Mouse (Mus musculus) heart, embryonic 16.5 days (tissue): ENCODE data around the gene Olfr10. TPM values are rescaled to one million over a fixed set of nuclear protein-coding genes. Genes with fewer than 3 reads are reported as not detected.

ENCODE experiments used
- ATAC-seq: fragments of 200-750 bp; cut with Nextera tagmentation; replicated peaks from 2 replicates; pipeline ENCODE4 v1.8.0; 2017; ENCODE audit warnings: moderate number of reproducible peaks; ENCODE audit not compliant: insufficient read depth, low FRiP score; ENCODE audit errors: extremely low read depth
- H3K27ac ChIP-seq: fragments of 300-500 bp; sonication (generic); 2 replicates; pipeline ENCODE4 v1.5.1; 2014; ENCODE audit warnings: mild to moderate bottlenecking, low read length, control low read depth, moderate library complexity
- H3K27me3 ChIP-seq: fragments of 300-500 bp; sonication (generic); 2 replicates; pipeline ENCODE4 v1.6.1; 2014; ENCODE audit warnings: low read length, mixed read lengths; ENCODE audit not compliant: control insufficient read depth, insufficient read depth
- H3K36me3 ChIP-seq: fragments of 300-500 bp; sonication (generic); 2 replicates; pipeline ENCODE4 v1.6.1; 2014; ENCODE audit not compliant: control insufficient read depth, insufficient read depth
- H3K4me1 ChIP-seq: fragments of 300-500 bp; sonication (generic); 2 replicates; pipeline ENCODE4 v1.6.1; 2014; ENCODE audit warnings: low read length, mixed read lengths; ENCODE audit not compliant: control insufficient read depth, insufficient read depth
- H3K4me2 ChIP-seq: fragments of 300-500 bp; sonication (generic); 2 replicates; pipeline ENCODE4 v1.6.1; 2014; ENCODE audit warnings: low read depth, mild to moderate bottlenecking, control low read depth, low read length
- H3K4me3 ChIP-seq: fragments of 300-500 bp; sonication (generic); 2 replicates; pipeline ENCODE4 v1.5.1; 2014; ENCODE audit warnings: mild to moderate bottlenecking, control low read depth, low read length
- H3K9ac ChIP-seq: fragments of 300-500 bp; sonication (generic); 2 replicates; pipeline ENCODE4 v1.6.1; 2014; ENCODE audit warnings: low read length, control low read depth
- H3K9me3 ChIP-seq: fragments of 300-500 bp; sonication (generic); replicated peaks from 2 replicates; pipeline ENCODE4 v1.6.1; 2016; ENCODE audit warnings: low read length; ENCODE audit not compliant: control insufficient read depth
- WGBS: fragments of 180-500 bp; shearing (Covaris S2); extraction: QIAGEN DNeasy Blood & Tissue Kit; methylation state at CpG from one replicate; pipeline ENCODE4 v1.1.7; 2014; 5-methylcytosine and 5-hydroxymethylcytosine counted together
- polyA plus RNA-seq: library from polyadenylated mRNA; unstranded; fragments of >200 nt; fragmentation: Nextera tagmentation; extraction: Ambion mirVana; gene quantifications from 2 replicates; pipeline ENCODE4 v1.2.1, GENCODE M21; 2015

Gene Olfr10
- not detected in 2 replicates for polyA plus RNA-seq

- Histone ChIP-seq H3K4me3 (no peak within 1 kb of the TSS), H3K9ac (no peak within 1 kb of the TSS), H3K9me3 (no peaks in the 10 kb centered on the region), H3K36me3 (no peaks in the 10 kb centered on the region), H3K4me2 (no peak within 1 kb of the TSS), H3K27ac (no peak within 1 kb of the TSS), H3K27me3 (no peaks in the 10 kb centered on the region), H3K4me1 (no peaks in the 10 kb centered on the region)
- no peak for ATAC-seq
These were observed at the start of gene Olfr10 for GRCm38 (mm10) chr11:49304441-49304840. Olfr10 (plus strand) TSS chr11:49304741.

GRCm38 (mm10) chr11:49259296-49259695 lies 45.2 kb upstream of the Olfr10 start:
- no peak overlapping the region for H3K4me3 ChIP-seq
- ATAC-seq, result no peak
- H3K9me3 ChIP-seq, result no peaks in the 10 kb centered on the region
- H3K27me3 ChIP-seq, result no peaks in the 10 kb centered on the region
- no peak overlapping the region for H3K27ac ChIP-seq
- peaks cover 10% of the 10 kb centered on the region for H3K4me1 ChIP-seq
- no peak overlapping the region for H3K9ac ChIP-seq
- peaks cover 31% of the 10 kb centered on the region for H3K36me3 ChIP-seq
- 86% methylated on average over 2 of the region's 2 CpGs for WGBS
- no peak overlapping the region for H3K4me2 ChIP-seq

- H3K36me3 ChIP-seq, result peaks cover 30% of the 10 kb centered on the region
- no peak overlapping the region for H3K9ac ChIP-seq
- H3K9me3 ChIP-seq, result no peaks in the 10 kb centered on the region
- H3K27me3 ChIP-seq, result no peaks in the 10 kb centered on the region
- H3K4me3 ChIP-seq, result no peak overlapping the region
- ATAC-seq, result no peak
- 50% methylated on average over 1 of the region's 1 CpGs for WGBS
- H3K27ac ChIP-seq, result no peak overlapping the region
- peaks cover 10% of the 10 kb centered on the region for H3K4me1 ChIP-seq
- no peak overlapping the region for H3K4me2 ChIP-seq
These were observed 44.7 kb upstream of the Olfr10 start for GRCm38 (mm10) chr11:49259829-49260228.

- H3K27me3 ChIP-seq, result no peaks in the 10 kb centered on the region
- peak overlapping the region; percentile 46 for H3K27ac ChIP-seq
- peaks cover 28% of the 10 kb centered on the region for H3K36me3 ChIP-seq
- H3K4me1 ChIP-seq, result peaks cover 10% of the 10 kb centered on the region
- 70% methylated on average over 21 of the region's 21 CpGs for WGBS
- H3K9me3 ChIP-seq, result no peaks in the 10 kb centered on the region
- H3K4me2 ChIP-seq, result no peak overlapping the region
- ATAC-seq, result peak; percentile 29; the same call in 1 of the 2 replicates
- H3K4me3 ChIP-seq, result no peak overlapping the region
- no peak overlapping the region for H3K9ac ChIP-seq
These were observed 43.8 kb upstream of the Olfr10 start for GRCm38 (mm10) chr11:49260598-49261312.

- Histone ChIP-seq H3K9ac (no peak overlapping the region), H3K27ac (no peak overlapping the region), H3K27me3 (no peaks in the 10 kb centered on the region), H3K4me1 (peaks cover 13% of the 10 kb centered on the region), H3K4me3 (no peak overlapping the region), H3K9me3 (no peaks in the 10 kb centered on the region), H3K4me2 (no peak overlapping the region), H3K36me3 (peaks cover 26% of the 10 kb centered on the region)
- WGBS, result 94% methylated on average over 14 of the region's 14 CpGs
- 0 out of 2 replicates have a peak, but pooled peaks have one; percentile 21 for ATAC-seq
These were observed 43.2 kb upstream of the Olfr10 start for GRCm38 (mm10) chr11:49261313-49261855.

GRCm38 (mm10) chr11:49262286-49262685 lies 42.3 kb upstream of the Olfr10 start:
- Histone ChIP-seq H3K4me1 (peaks cover 20% of the 10 kb centered on the region), H3K9ac (no peak overlapping the region), H3K27me3 (no peaks in the 10 kb centered on the region), H3K27ac (no peak overlapping the region), H3K4me2 (no peak overlapping the region), H3K4me3 (no peak overlapping the region), H3K36me3 (peaks cover 22% of the 10 kb centered on the region), H3K9me3 (no peaks in the 10 kb centered on the region)
- no peak for ATAC-seq
- whole genome bisulfite sequencing, result 92% methylated on average over 5 of the region's 5 CpGs

- ATAC-seq, result no peak
- WGBS, result 82% methylated on average over 6 of the region's 6 CpGs
These were observed 41.4 kb upstream of the Olfr10 start for GRCm38 (mm10) chr11:49263149-49263548.

GRCm38 (mm10) chr11:49264081-49264480 lies 40.5 kb upstream of the Olfr10 start:
- Histone ChIP-seq H3K36me3 (peaks cover 22% of the 10 kb centered on the region), H3K9ac (no peak overlapping the region), H3K4me3 (no peak overlapping the region), H3K27ac (no peak overlapping the region), H3K4me2 (no peak overlapping the region), H3K4me1 (peaks cover 27% of the 10 kb centered on the region), H3K9me3 (no peaks in the 10 kb centered on the region), H3K27me3 (no peaks in the 10 kb centered on the region)
- no peak for ATAC-seq
- WGBS, result 86% methylated on average over 7 of the region's 7 CpGs

More at GRCm38 (mm10) chr11:49263149-49263548, 41.4 kb upstream of the Olfr10 start:
- Histone ChIP-seq H3K4me1 (peaks cover 27% of the 10 kb centered on the region), H3K9me3 (no peaks in the 10 kb centered on the region), H3K27me3 (no peaks in the 10 kb centered on the region), H3K4me2 (no peak overlapping the region), H3K9ac (no peak overlapping the region), H3K27ac (no peak overlapping the region), H3K36me3 (peaks cover 22% of the 10 kb centered on the region), H3K4me3 (no peak overlapping the region)

- Histone ChIP-seq H3K36me3 (peaks cover 22% of the 10 kb centered on the region), H3K27ac (no peak overlapping the region), H3K27me3 (no peaks in the 10 kb centered on the region), H3K4me2 (no peak overlapping the region), H3K9ac (no peak overlapping the region), H3K9me3 (no peaks in the 10 kb centered on the region), H3K4me1 (peaks cover 27% of the 10 kb centered on the region), H3K4me3 (no peak overlapping the region)
- WGBS, result 77% methylated on average over 11 of the region's 11 CpGs
- ATAC-seq, result no peak
These were observed 39.9 kb upstream of the Olfr10 start for GRCm38 (mm10) chr11:49264622-49265021.
